Mouse (Mus musculus) ES-E14 (cell line): ENCODE measurements around the gene Atad1. TPM values are rescaled to one million over a fixed set of nuclear protein-coding genes. Genes with fewer than 3 reads are reported as not detected.

Source experiments
- DNase-seq: peaks from one replicate; pipeline ENCODE4 v3.0.0-alpha.2; 2013; ENCODE audit warnings: low read depth, low spot score
- H3K27ac ChIP-seq: 2 replicates; pipeline ENCODE4 v1.5.1; 2012; ENCODE audit warnings: low read depth, mild to moderate bottlenecking, low read length, moderate library complexity, mixed read lengths; ENCODE audit not compliant: poor library complexity, insufficient read depth, severe bottlenecking
- H3K36me3 ChIP-seq: 2 replicates; pipeline ENCODE4 v1.6.1; 2012; ENCODE audit warnings: mild to moderate bottlenecking, low read length, moderate library complexity, mixed read lengths; ENCODE audit not compliant: control insufficient read depth, poor library complexity, insufficient read depth, severe bottlenecking
- H3K4me1 ChIP-seq, 2 experiments: fragments of 150-350 bp in 1 of 2; sonication (generic) in 1 of 2; 2 replicates each; pipeline ENCODE4 v1.6.1; 2012; ENCODE audit warnings: low read length in 2 of 2, mild to moderate bottlenecking in 1 of 2, mixed read lengths in 1 of 2; ENCODE audit not compliant: control insufficient read depth in 2 of 2, insufficient read depth in 2 of 2, poor library complexity in 1 of 2
- H3K4me3 ChIP-seq, 2 experiments: fragments of 150-350 bp in 1 of 2; sonication (generic) in 1 of 2; 2 replicates each; pipeline ENCODE4 v1.5.1; 2012; ENCODE audit warnings: low read length in 2 of 2, low read depth in 1 of 2, mild to moderate bottlenecking in 1 of 2, mixed read lengths in 1 of 2; ENCODE audit not compliant: insufficient read depth in 1 of 2, poor library complexity in 1 of 2, severe bottlenecking in 1 of 2
- H3K9ac ChIP-seq: 2 replicates; pipeline ENCODE4 v1.6.1; 2012; ENCODE audit warnings: low read depth, mild to moderate bottlenecking, low read length, mixed read lengths; ENCODE audit not compliant: poor library complexity, insufficient read depth, severe bottlenecking
- H3K9me3 ChIP-seq: fragments of 150-350 bp; sonication (generic); 2 replicates; pipeline ENCODE4 v1.6.1; 2012; ENCODE audit warnings: low read depth, mild to moderate bottlenecking, low read length; ENCODE audit not compliant: control insufficient read depth, insufficient read depth
- CHD2 ChIP-seq: IDR thresholded peaks from 2 replicates; pipeline ENCODE4 v1.6.1; 2014; ENCODE audit warnings: mild to moderate bottlenecking, low read depth, low read length, inconsistent platforms
- HCFC1 ChIP-seq: IDR thresholded peaks from 2 replicates; pipeline ENCODE4 v1.6.1; 2012; ENCODE audit warnings: low read length, inconsistent platforms, borderline replicate concordance; ENCODE audit not compliant: insufficient read depth
- MAFK ChIP-seq: IDR thresholded peaks from 2 replicates; pipeline ENCODE4 v1.6.1; 2014; ENCODE audit warnings: mild to moderate bottlenecking, low read depth, low read length, inconsistent platforms; ENCODE audit not compliant: insufficient read depth
- ZC3H11A ChIP-seq: IDR thresholded peaks from 2 replicates; pipeline ENCODE4 v1.6.1; 2012; ENCODE audit warnings: low read depth, mild to moderate bottlenecking, inconsistent platforms, low read length, borderline replicate concordance
- ZNF384 ChIP-seq: IDR thresholded peaks from 2 replicates; pipeline ENCODE4 v1.6.1; 2012; ENCODE audit warnings: low read depth, low read length, inconsistent platforms
- in situ Hi-C, 2 experiments: fragments of 600-800 bp; cut with MboI; formaldehyde crosslinking; loops; one replicate each; pipeline ENCODE4 v1.15.1; 2025; ENCODE audit warnings: low sequenced_read_pairs in 2 of 2, inconsistent platforms in 1 of 2; ENCODE audit not compliant: unreplicated experiment in 2 of 2
- total RNA-seq: library from RNA; depleted of rRNA; stranded (reverse); fragments of 300-350 nt; gene quantifications from 2 replicates; pipeline ENCODE4 v1.2.3, GENCODE M21; 2012; rRNA removed

Atad1 gene
- total RNA-seq, 1 experiment = 84.9 TPM

GRCm38 (mm10) chr19:32634916-32635315, 104.7 kb downstream of the Atad1 start:
- H3K4me3 ChIP-seq = no peak overlapping the region
- in situ Hi-C loops = no loop called here
- DNase-seq = no peak
- no peak overlapping the region for H3K9ac ChIP-seq
- TF ChIP-seq CHD2 = no peak
- TF ChIP-seq ZNF384 = no peak
- no peak for TF ChIP-seq MAFK
- no peaks in the 10 kb centered on the region for H3K36me3 ChIP-seq
- H3K27ac ChIP-seq = no peak overlapping the region
- H3K9me3 ChIP-seq = no peaks in the 10 kb centered on the region
- H3K4me1 ChIP-seq = peaks cover 0 to 4% of the 10 kb centered on the region in 2 experiments; a peak in 1 of 4 replicates

GRCm38 (mm10) chr19:32628572-32629132, 110.9 kb downstream of the Atad1 start:
- no peak for DNase-seq
- Histone ChIP-seq H3K9me3 (no peaks in the 10 kb centered on the region), H3K9ac (no peak overlapping the region), H3K4me3 (no peak overlapping the region), H3K36me3 (no peaks in the 10 kb centered on the region), H3K4me1 (peaks cover 2 to 4% of the 10 kb centered on the region in 2 experiments; a peak in 1 of 4 replicates), H3K27ac (no peak overlapping the region)
- TF ChIP-seq HCFC1 = no peak
- no peak for TF ChIP-seq CHD2
- in situ Hi-C loops = no loop called here

DNA sequence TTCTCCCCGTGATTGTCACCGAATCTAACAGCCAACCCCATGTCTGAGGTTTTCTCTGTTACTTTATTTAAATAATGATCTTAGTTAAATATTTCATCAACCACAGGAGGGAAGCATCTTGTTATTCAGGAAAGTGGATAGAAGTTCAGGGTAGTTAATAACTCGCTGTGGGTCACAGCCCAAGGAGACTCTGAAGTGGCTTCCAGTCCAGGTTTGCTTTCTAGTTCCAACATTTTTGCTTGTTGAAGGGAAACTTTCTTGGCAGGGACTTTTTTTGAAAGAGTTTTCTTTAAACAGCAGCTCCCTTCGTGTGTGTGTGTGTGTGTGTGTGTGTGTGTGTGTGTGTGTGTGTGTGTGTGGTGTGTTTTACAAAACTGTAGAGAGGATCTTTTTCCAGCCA, 112.0 kb downstream of the Atad1 start:
- no peak for DNase-seq
- in situ Hi-C loops = no loop called here
- no peaks in the 10 kb centered on the region for H3K9me3 ChIP-seq

GRCm38 (mm10) chr19:32626768-32627331, 112.7 kb downstream of the Atad1 start:
- Histone ChIP-seq H3K4me3 (peak overlapping the region in 1 of 2 experiments; percentile 8; a peak in 1 of 4 replicates), H3K27ac (no peak overlapping the region), H3K4me1 (peaks cover 2 to 4% of the 10 kb centered on the region in 2 experiments; a peak in 1 of 4 replicates), H3K9ac (no peak overlapping the region), H3K9me3 (no peaks in the 10 kb centered on the region), H3K36me3 (no peaks in the 10 kb centered on the region)
- TF ChIP-seq ZC3H11A (no peak), CHD2 (no peak), ZNF384 (no peak), HCFC1 (no peak)
- DNase-seq = no peak
- in situ Hi-C loops = no loop called here

More for the DNA sequence above, 112.0 kb downstream of the Atad1 start:
- Histone ChIP-seq H3K4me3 (no peak overlapping the region), H3K36me3 (no peaks in the 10 kb centered on the region), H3K4me1 (peaks cover 2 to 4% of the 10 kb centered on the region in 2 experiments; a peak in 1 of 4 replicates), H3K9ac (no peak overlapping the region), H3K27ac (no peak overlapping the region)
- TF ChIP-seq ZC3H11A (no peak), ZNF384 (no peak), HCFC1 (no peak), CHD2 (no peak)

DNA sequence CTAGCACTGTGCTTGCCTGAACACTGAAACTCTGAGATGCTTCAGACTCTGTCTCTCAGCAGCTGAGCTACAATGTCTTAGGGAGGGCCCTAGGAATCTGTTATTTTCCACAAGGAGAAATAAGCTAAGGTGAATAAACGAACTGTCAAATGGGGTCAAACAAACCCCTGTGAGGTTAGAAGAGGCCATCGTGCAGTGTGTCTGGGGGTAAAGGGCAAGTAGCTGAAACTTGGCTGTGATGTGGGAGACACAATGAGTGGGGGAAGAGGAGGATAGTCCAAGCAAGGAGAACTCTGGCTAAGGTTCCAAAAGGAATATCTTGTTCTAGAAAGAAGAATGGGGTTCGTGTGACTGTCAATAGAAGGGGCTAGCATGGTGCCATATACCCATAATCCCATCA, 117.4 kb downstream of the Atad1 start:
- Histone ChIP-seq H3K9me3 (no peaks in the 10 kb centered on the region), H3K36me3 (no peaks in the 10 kb centered on the region), H3K27ac (no peak overlapping the region), H3K9ac (no peak overlapping the region), H3K4me3 (no peak overlapping the region), H3K4me1 (peaks cover 2 to 5% of the 10 kb centered on the region in 2 experiments; a peak in 1 of 4 replicates)
- DNase-seq = no peak
- in situ Hi-C loops = no loop called here
- TF ChIP-seq ZNF384 (no peak), HCFC1 (no peak), ZC3H11A (no peak), CHD2 (no peak), MAFK (no peak)

Other genes with a start within 250 kb of the Atad1 start
- gene Papss2, start 144.0 kb downstream of the Atad1 start, total RNA-seq = 0.95 and 1.7 TPM in 2 replicates
- 70.8 and 76.5 TPM in 2 replicates for gene Pten, start 17.7 kb upstream of the Atad1 start, total RNA-seq